ENCODE assay signal across 20 mouse cellular contexts in the genomic region with DNA sequence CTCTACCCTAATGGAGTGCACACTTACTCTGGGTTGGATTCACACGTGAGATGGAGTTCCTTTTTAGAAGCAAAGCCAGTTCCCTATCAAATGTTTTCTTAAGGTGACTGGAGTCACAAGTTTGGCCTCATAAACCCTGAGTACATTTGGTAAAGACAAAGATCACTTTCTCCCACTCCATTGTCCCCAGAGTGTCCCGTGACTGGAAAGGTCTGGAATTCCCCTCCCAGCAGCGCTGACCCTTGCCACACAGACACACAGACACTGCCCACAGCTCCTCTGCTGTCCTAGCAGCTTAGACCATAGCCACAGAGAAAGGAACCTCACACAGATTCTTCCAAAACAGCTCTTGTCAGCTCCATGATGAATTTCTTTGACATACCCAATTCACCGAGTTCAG. TPM values are rescaled to one million over a fixed set of nuclear protein-coding genes. Genes with fewer than 3 reads are reported as not detected.
DNase-seq lines count a peak whose midpoint lies in the region; ATAC-seq and TF ChIP-seq lines count a peak whose summit lies in the region.
"Had no signal": no experiment of that assay in that cellular context is flagged by ENCODE, and none has a peak within 500 bp of the region (broad histone marks: within the 10 kb centered on the region; RNA-seq: fewer than 3 reads in every experiment).

No protein-coding gene starts in this region.

- intact Hi-C loops in gastrocnemius, adult 2 months (cut with DNase I), result no loop called here
- intact Hi-C loops in left cerebral cortex, postnatal 10 days (cut with DNase I), result no loop called here

- WGBS in kidney, embryonic 16.5 days, result 47% methylated on average over 4 of the region's 4 CpGs
- WGBS in liver, embryonic 16.5 days (ENCODE audit: insufficient replicate concordance), result 72% methylated on average over 4 of the region's 4 CpGs
- WGBS in midbrain, embryonic 15.5 days, result 72% methylated on average over 4 of the region's 4 CpGs

- no peak for TF ChIP-seq CTCF in gastrocnemius, adult 2 months (IDR thresholded peaks at IDR 0.05)

- 0 out of 2 replicates have a peak overlapping the region, but pooled peaks have one; percentile 5 for H3K27ac ChIP-seq in gastrocnemius, adult 2 months
- no peak overlapping the region for H3K27ac ChIP-seq in kidney, embryonic 16.5 days (ENCODE audit: low read length)
- 0 out of 2 replicates have a peak overlapping the region, but pooled peaks have one; percentile 4 for H3K27ac ChIP-seq in liver, embryonic 16.5 days (ENCODE audit: low read length)
- no peak overlapping the region for H3K27ac ChIP-seq in midbrain, embryonic 15.5 days
- H3K27ac ChIP-seq: embryonic facial prominence, embryonic 10.5 days; hindbrain, embryonic 12.5 days; limb, embryonic 13.5 days; neural tube, embryonic 12.5 days had no signal

- H3K27me3 ChIP-seq in kidney, embryonic 16.5 days (ENCODE audit: insufficient read depth, low read length), result no peaks in the 10 kb centered on the region
- H3K27me3 ChIP-seq in liver, embryonic 16.5 days (ENCODE audit: control insufficient read depth, insufficient read depth, low read depth, low read length), result no peaks in the 10 kb centered on the region
- no peaks in the 10 kb centered on the region for H3K27me3 ChIP-seq in midbrain, embryonic 15.5 days (replicated peaks)
- H3K27me3 ChIP-seq: hindbrain, embryonic 12.5 days; limb, embryonic 13.5 days; neural tube, embryonic 12.5 days had no signal

- no peaks in the 10 kb centered on the region for H3K9me3 ChIP-seq in kidney, embryonic 16.5 days (ENCODE audit: low read length)
- H3K9me3 ChIP-seq in liver, embryonic 16.5 days (replicated peaks; ENCODE audit: control insufficient read depth, low read length), result no peaks in the 10 kb centered on the region
- no peaks in the 10 kb centered on the region for H3K9me3 ChIP-seq in midbrain, embryonic 15.5 days
- H3K9me3 ChIP-seq: embryonic facial prominence, embryonic 10.5 days; hindbrain, embryonic 12.5 days; limb, embryonic 13.5 days; neural tube, embryonic 12.5 days had no signal

- no peak for DNase-seq in gastrocnemius, adult 2 months
- DNase-seq in gastrocnemius, adult 8-10 months (ENCODE audit: low spot score in 2 of 2), result no peak
- peak; percentile 41 for DNase-seq in Muller cell, postnatal 12 days (ENCODE audit: inconsistent ontology term)
- DNase-seq in spleen, postnatal 10 days (ENCODE audit: low spot score in 2 of 2), result no peak
- DNase-seq in left cerebral cortex, postnatal 10 days (ENCODE audit: extremely low spot score in 1 of 2, low spot score in 2 of 2), result no peak
- DNase-seq: adrenal gland, adult 2 months; cerebellum, adult 11 months; cerebellum, postnatal 25 days; heart, adult 11 months; thymus, postnatal 36 days had no signal

- no peak overlapping the region for H3K4me3 ChIP-seq in gastrocnemius, adult 2 months
- no peak overlapping the region for H3K4me3 ChIP-seq in kidney, embryonic 16.5 days (ENCODE audit: low read length)
- no peak overlapping the region for H3K4me3 ChIP-seq in liver, embryonic 16.5 days (ENCODE audit: low read depth, low read length)
- no peak overlapping the region for H3K4me3 ChIP-seq in midbrain, embryonic 15.5 days
- H3K4me3 ChIP-seq: embryonic facial prominence, embryonic 10.5 days; hindbrain, embryonic 12.5 days; limb, embryonic 13.5 days; neural tube, embryonic 12.5 days had no signal

- H3K9ac ChIP-seq in kidney, embryonic 16.5 days (replicated peaks; ENCODE audit: low read length), result no peak overlapping the region
- no peak overlapping the region for H3K9ac ChIP-seq in liver, embryonic 16.5 days (ENCODE audit: low read depth, low read length)
- no peak overlapping the region for H3K9ac ChIP-seq in midbrain, embryonic 15.5 days
- H3K9ac ChIP-seq: hindbrain, embryonic 12.5 days; limb, embryonic 13.5 days; neural tube, embryonic 12.5 days had no signal

- H3K36me3 ChIP-seq in kidney, embryonic 16.5 days (ENCODE audit: insufficient read depth, low read length), result peaks cover 19% of the 10 kb centered on the region; the same call in 1 of the 2 replicates
- peaks cover 6% of the 10 kb centered on the region; the same call in 1 of the 2 replicates for H3K36me3 ChIP-seq in liver, embryonic 16.5 days (ENCODE audit: control insufficient read depth, insufficient read depth)
- 0 out of 2 replicates have a peak, but pooled peaks cover 8% of the 10 kb centered on the region for H3K36me3 ChIP-seq in midbrain, embryonic 15.5 days (replicated peaks)

- H3K4me2 ChIP-seq in kidney, embryonic 16.5 days (replicated peaks; ENCODE audit: low read depth, low read length), result no peak overlapping the region
- no peak overlapping the region for H3K4me2 ChIP-seq in liver, embryonic 16.5 days (ENCODE audit: low read depth, low read length)
- H3K4me2 ChIP-seq in midbrain, embryonic 15.5 days, result no peak overlapping the region
- H3K4me2 ChIP-seq: hindbrain, embryonic 12.5 days; limb, embryonic 13.5 days; neural tube, embryonic 12.5 days had no signal

- ATAC-seq in kidney, embryonic 16.5 days (ENCODE audit: low FRiP score, low TSS enrichment), result 0 out of 2 replicates have a peak, but pooled peaks have one; percentile 49
- no peak for ATAC-seq in liver, embryonic 16.5 days (ENCODE audit: low read depth)
- ATAC-seq in midbrain, embryonic 15.5 days (replicated peaks), result no peak
- ATAC-seq: forebrain, embryonic 14.5 days; inflammation-experienced regulatory T-cells, adult 6 months; lung, postnatal 0 days had no signal

- H3K4me1 ChIP-seq in kidney, embryonic 16.5 days (ENCODE audit: insufficient read depth, low read length), result peaks cover 2% of the 10 kb centered on the region; the same call in 1 of the 2 replicates
- peaks cover 38% of the 10 kb centered on the region for H3K4me1 ChIP-seq in liver, embryonic 16.5 days (ENCODE audit: control insufficient read depth, low read depth, low read length)
- H3K4me1 ChIP-seq in midbrain, embryonic 15.5 days, result peaks cover 12% of the 10 kb centered on the region; the same call in 1 of the 2 replicates
- H3K4me1 ChIP-seq: limb, embryonic 13.5 days had no signal

RNA-seq across cellular contexts. Expression of gene Zfyve1, which starts 14.9 kb away (rescaled TPM):
- 10 to 100 TPM; 19.9 to 24.8 TPM for total RNA-seq in gastrocnemius, adult 2 months (2021)
- total RNA-seq in gastrocnemius, adult 8-10 months (2022), result 10 to 100 TPM; 19.4 to 29.8 (median 25.8) TPM
- 20.8 and 23.6 TPM in 2 replicates for polyA plus RNA-seq in kidney, embryonic 16.5 days (2015; fragmentation: Nextera tagmentation; extraction: Ambion mirVana)
- 9.4 and 9.9 TPM in 2 replicates for polyA plus RNA-seq in liver, embryonic 16.5 days (2015; fragmentation: Nextera tagmentation; extraction: Ambion mirVana)
- 10 to 100 TPM; 37.2 to 40.3 TPM for total RNA-seq in left cerebral cortex, postnatal 10 days (2021)
- polyA plus RNA-seq in midbrain, embryonic 15.5 days (2015; fragmentation: Nextera tagmentation; extraction: Ambion mirVana), result 30.4 and 31.7 TPM in 2 replicates

RNA-seq across cellular contexts. Expression of gene Rbm25, which starts 48.9 kb away (rescaled TPM):
- total RNA-seq in gastrocnemius, adult 2 months (2021), result 10 to 100 TPM; 43.0 to 52.8 TPM
- total RNA-seq in gastrocnemius, adult 8-10 months (2022), result 10 to 100 TPM; 35.6 to 50.7 (median 40.7) TPM
- 223 and 269 TPM in 2 replicates for polyA plus RNA-seq in kidney, embryonic 16.5 days (2015; fragmentation: Nextera tagmentation; extraction: Ambion mirVana)
- 82.1 and 83.0 TPM in 2 replicates for polyA plus RNA-seq in liver, embryonic 16.5 days (2015; fragmentation: Nextera tagmentation; extraction: Ambion mirVana)
- total RNA-seq in left cerebral cortex, postnatal 10 days (2021), result 100 to 1,000 TPM; 124 to 131 TPM
- 248 and 266 TPM in 2 replicates for polyA plus RNA-seq in midbrain, embryonic 15.5 days (2015; fragmentation: Nextera tagmentation; extraction: Ambion mirVana)

Comparison
In these comparisons a context has a peak if more than half of its experiments do, and no peak if none do; other contexts are left out.
1. H3K27ac ChIP-seq: peak in gastrocnemius, adult 2 months (single experiment) and liver, embryonic 16.5 days (single experiment); none in kidney, embryonic 16.5 days (single experiment) and midbrain, embryonic 15.5 days (single experiment).